Mouse (Mus musculus) limb, embryonic 10.5 days (tissue): Measurements from ENCODE around the gene Kcnk3. TPM values are rescaled to one million over a fixed set of nuclear protein-coding genes. Genes with fewer than 3 reads are reported as not detected.

Source experiments
- DNase-seq: peaks from one replicate; pipeline ENCODE4 v3.0.0-alpha.2; 2017; ENCODE audit warnings: low spot score
- H3K27ac ChIP-seq: fragments of 300-500 bp; sonication (generic); 2 replicates; pipeline ENCODE4 v1.5.1; 2016; ENCODE audit warnings: mild to moderate bottlenecking
- H3K27me3 ChIP-seq: fragments of 300-500 bp; sonication (generic); 2 replicates; pipeline ENCODE4 v1.6.1; 2016; ENCODE audit warnings: low read depth, mild to moderate bottlenecking; ENCODE audit not compliant: poor library complexity, severe bottlenecking
- H3K36me3 ChIP-seq: fragments of 300-500 bp; sonication (generic); 2 replicates; pipeline ENCODE4 v1.6.1; 2016; ENCODE audit warnings: mild to moderate bottlenecking, moderate library complexity
- H3K4me1 ChIP-seq: fragments of 300-500 bp; sonication (generic); 2 replicates; pipeline ENCODE4 v1.6.1; 2016
- H3K4me3 ChIP-seq: fragments of 300-500 bp; sonication (generic); 2 replicates; pipeline ENCODE4 v1.5.1; 2016; ENCODE audit warnings: mild to moderate bottlenecking, moderate library complexity
- H3K9me3 ChIP-seq: fragments of 300-500 bp; sonication (generic); replicated peaks from 2 replicates; pipeline ENCODE4 v1.6.1; 2016; ENCODE audit warnings: mild to moderate bottlenecking
- WGBS: fragments of 180-500 bp; shearing (Covaris S2); methylation state at CpG from one replicate; pipeline ENCODE4 v1.1.7; 2016; 5-methylcytosine and 5-hydroxymethylcytosine counted together
- polyA plus RNA-seq: library from polyadenylated mRNA; unstranded; fragments of >200 nt; fragmentation: Nextera tagmentation; extraction: Ambion mirVana; gene quantifications from 2 replicates; pipeline ENCODE4 v1.2.1, GENCODE M21; 2016

Gene Kcnk3
- polyA plus RNA-seq = 0.36 and 0.69 TPM in 2 replicates

DNA sequence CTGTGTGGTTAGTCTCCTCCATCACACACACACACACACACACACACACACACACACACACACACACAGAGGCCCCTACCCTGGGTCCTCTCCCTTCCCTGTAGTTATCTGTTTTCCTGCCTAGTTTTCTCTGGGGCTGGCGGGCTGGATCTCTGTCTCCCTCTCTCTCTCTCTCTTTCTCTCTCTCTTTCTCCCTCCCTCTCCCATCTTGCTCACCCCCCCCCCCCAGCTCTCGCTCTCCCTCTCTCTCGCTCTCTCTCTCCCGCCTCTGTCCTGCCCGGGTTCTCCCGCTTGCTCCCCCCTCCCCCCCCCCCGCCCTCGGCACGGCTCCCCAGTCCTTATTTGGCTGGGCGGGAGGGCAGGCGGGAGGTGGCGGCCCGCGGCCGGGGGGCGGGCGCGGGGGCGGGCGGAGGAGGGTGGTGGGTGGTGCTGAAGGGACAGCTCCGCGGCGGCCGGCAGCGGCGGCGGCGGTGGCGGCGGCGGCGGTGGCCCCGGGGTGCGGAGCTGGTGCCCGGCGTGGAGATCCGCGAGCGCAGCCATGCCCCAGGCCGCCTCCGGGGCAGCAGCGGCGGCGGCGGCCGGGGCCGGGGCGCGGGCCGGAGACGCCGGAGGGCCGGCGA lies at the start of gene Kcnk3:
Kcnk3 (plus strand) TSS at position 490 of the 620 bp plus-strand sequence.
- DNase-seq = peak; percentile 87
- Histone ChIP-seq H3K27ac (no peak within 1 kb of the TSS), H3K36me3 (no peaks in the 10 kb centered on the region), H3K27me3 (peaks cover 72% of the 10 kb centered on the region), H3K9me3 (no peaks in the 10 kb centered on the region), H3K4me1 (peaks cover 20% of the 10 kb centered on the region), H3K4me3 (peak within 1 kb of the TSS; percentile 55)
- 7% methylated on average over 38 of the region's 54 CpGs for WGBS

DNA sequence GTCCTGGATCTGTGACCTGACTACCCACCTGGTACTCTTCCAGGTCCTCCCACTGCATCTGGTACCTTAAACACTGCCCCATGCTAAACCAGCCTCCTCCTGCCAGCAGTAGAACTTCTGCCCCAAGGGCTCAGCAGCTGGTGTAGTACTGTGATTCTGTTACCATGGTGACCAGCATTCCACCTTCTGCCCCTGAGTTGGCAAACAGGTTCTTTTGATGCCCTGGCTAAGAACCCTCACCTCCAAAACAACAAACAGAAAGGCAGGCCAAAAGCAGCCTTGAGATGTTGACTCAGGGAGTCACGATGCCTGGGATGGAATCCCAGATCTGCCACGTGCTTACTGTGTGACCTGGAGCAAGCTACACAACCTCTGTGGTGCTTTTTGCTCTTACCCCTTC lies 42.3 kb upstream of the Kcnk3 start, which contains the start of gene Cib4:
Cib4 (minus strand) TSS at position 139 of the 400 bp plus-strand sequence.
- Histone ChIP-seq H3K9me3 (no peaks in the 10 kb centered on the region), H3K27ac (no peak within 1 kb of the TSS), H3K27me3 (no peaks in the 10 kb centered on the region), H3K4me3 (no peak within 1 kb of the TSS), H3K36me3 (no peaks in the 10 kb centered on the region), H3K4me1 (peaks cover 10% of the 10 kb centered on the region)
- 60% methylated on average over 2 of the region's 2 CpGs for whole genome bisulfite sequencing
- no peak for DNase-seq

DNA sequence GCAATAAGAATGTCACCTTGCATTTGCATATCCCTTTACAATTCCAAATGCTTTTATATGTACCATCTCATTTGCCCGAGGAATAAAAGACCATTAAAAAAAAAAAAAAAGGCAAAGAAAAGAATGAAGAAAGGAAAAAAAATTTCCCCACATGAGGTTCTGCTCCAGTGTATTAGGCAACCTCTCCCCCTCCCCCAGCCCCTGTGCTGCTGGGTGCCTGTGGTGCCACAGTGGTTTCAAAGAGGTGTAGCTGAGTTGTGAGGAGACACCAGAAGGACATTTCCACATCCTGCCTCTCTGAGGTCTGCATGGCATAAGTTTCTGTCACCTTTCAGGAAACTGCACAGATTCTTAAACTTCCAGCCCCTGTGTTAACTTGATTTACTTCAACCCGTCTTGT lies 39.3 kb upstream of the Kcnk3 start:
- peaks cover 14% of the 10 kb centered on the region for H3K4me1 ChIP-seq
- H3K4me3 ChIP-seq = no peak overlapping the region
- no peak for DNase-seq
- WGBS = 76% methylated on average over 2 of the region's 2 CpGs
- H3K27me3 ChIP-seq = no peaks in the 10 kb centered on the region
- H3K27ac ChIP-seq = no peak overlapping the region
- H3K9me3 ChIP-seq = no peaks in the 10 kb centered on the region
- no peaks in the 10 kb centered on the region for H3K36me3 ChIP-seq

DNA sequence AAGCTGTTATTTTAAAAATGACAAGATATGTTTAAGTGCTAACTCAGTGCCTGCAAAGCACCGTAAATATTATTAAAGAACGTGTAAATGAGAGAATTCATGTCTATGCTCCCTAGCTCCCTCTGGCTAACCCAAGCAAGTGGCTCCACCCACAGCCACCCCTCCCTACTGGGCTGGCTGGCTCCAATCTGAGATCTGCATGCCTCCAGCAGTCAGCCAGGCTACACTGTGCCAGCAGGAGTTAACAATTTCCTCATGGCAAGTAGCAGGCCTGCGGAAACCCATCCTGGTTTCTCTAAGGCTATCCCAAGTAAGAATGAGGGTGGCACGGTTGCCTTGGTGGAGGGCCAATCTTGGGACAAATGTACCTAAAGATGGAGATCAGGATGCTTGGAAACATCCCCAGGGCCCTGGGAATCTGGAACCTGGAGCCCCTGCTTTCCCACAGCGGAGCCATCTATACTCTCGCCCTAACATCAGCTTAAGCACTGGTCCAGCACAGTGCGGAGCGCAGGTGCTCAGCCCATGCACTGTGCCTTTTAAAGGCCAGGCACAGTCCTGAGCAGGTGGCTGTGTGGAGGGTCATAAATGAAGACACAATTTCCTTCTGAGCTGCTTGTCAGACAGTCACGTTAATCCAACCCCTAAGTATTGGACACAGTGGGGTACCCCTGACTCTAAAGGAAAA lies 37.5 kb upstream of the Kcnk3 start:
- Histone ChIP-seq H3K36me3 (no peaks in the 10 kb centered on the region), H3K9me3 (no peaks in the 10 kb centered on the region), H3K27me3 (no peaks in the 10 kb centered on the region), H3K4me3 (no peak overlapping the region), H3K27ac (no peak overlapping the region), H3K4me1 (peaks cover 14% of the 10 kb centered on the region)
- DNase-seq = no peak
- WGBS = 64% methylated on average over 9 of the region's 9 CpGs

DNA sequence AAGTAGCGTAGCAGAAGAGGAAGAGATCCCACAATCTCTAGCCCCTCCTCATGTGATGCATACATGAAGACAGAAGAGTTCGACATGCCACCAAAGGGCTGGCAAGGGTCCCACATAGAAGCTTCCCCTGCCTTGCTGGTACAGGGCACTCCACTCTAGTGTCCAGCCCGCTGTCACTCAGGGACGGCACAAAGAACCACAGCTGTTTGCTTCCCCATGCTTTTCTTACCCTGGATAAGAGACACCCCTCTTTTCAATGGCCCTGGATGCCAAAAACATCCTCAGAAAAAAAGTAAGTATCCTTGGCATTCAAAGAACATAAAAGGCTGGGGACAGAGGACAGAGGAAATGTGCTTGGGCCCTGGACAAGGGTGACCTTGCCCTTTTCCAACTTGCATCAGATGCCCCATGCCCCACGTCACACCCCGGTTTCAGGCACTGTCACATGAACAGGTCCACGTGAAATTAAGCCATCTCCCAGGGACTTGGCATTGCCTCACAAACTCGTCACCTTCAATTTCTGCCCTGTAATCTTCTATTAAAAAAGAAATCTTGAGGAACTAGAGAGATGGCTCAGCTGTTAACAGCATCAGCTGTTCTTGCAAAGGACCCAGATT lies 36.8 kb upstream of the Kcnk3 start:
- H3K9me3 ChIP-seq = no peaks in the 10 kb centered on the region
- H3K36me3 ChIP-seq = no peaks in the 10 kb centered on the region
- H3K4me3 ChIP-seq = no peak overlapping the region
- DNase-seq = no peak
- peaks cover 17% of the 10 kb centered on the region for H3K4me1 ChIP-seq
- H3K27me3 ChIP-seq = no peaks in the 10 kb centered on the region
- 90% methylated on average over 8 of the region's 8 CpGs for WGBS
- no peak overlapping the region for H3K27ac ChIP-seq

DNA sequence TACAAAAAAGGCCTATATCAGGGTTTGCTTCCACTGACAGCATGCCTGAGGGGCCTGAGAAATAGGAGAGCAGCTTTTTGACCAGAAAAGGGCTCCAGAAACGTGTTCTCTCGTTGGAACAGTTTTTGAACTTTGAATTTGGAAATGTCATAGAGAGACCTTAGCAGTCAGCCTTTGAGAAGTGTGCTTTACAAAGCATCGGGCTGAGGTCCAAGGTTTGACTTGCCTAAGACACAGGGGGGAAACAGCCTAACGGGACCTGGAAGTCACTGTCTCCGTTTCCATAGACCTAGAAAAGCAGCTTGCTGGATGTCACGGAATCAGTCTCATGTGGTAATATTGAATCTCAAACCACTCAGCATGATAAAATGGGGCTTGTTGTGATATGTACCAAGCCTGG lies 36.0 kb upstream of the Kcnk3 start:
- peaks cover 24% of the 10 kb centered on the region for H3K4me1 ChIP-seq
- no peaks in the 10 kb centered on the region for H3K9me3 ChIP-seq
- 95% methylated on average over 6 of the region's 6 CpGs for WGBS
- no peaks in the 10 kb centered on the region for H3K36me3 ChIP-seq
- no peak overlapping the region for H3K27ac ChIP-seq
- H3K27me3 ChIP-seq = no peaks in the 10 kb centered on the region
- H3K4me3 ChIP-seq = no peak overlapping the region
- no peak for DNase-seq

DNA sequence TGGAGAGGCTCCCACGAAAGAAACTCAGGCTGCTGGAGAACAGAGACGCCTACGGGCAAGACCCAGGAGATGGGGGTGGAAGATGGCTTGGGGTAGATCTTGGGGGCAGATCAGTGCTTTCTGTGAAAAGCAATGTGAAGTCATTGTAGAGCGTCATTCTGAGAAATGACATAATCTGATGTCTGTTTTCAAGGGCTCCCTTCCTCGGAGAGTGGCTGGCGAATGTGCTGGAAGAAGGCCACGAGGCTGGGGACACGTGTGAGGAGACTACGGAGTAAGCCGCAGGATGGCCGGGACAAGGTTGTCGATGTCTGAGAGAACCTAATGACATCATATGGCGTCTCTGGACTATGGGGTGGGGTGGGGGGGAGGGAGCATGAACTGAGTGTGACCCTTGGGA lies 34.0 kb upstream of the Kcnk3 start:
- no peaks in the 10 kb centered on the region for H3K27me3 ChIP-seq
- WGBS = 94% methylated on average over 13 of the region's 13 CpGs
- no peak overlapping the region for H3K4me3 ChIP-seq
- DNase-seq = no peak
- H3K27ac ChIP-seq = no peak overlapping the region
- no peaks in the 10 kb centered on the region for H3K36me3 ChIP-seq
- peaks cover 24% of the 10 kb centered on the region for H3K4me1 ChIP-seq
- no peaks in the 10 kb centered on the region for H3K9me3 ChIP-seq

DNA sequence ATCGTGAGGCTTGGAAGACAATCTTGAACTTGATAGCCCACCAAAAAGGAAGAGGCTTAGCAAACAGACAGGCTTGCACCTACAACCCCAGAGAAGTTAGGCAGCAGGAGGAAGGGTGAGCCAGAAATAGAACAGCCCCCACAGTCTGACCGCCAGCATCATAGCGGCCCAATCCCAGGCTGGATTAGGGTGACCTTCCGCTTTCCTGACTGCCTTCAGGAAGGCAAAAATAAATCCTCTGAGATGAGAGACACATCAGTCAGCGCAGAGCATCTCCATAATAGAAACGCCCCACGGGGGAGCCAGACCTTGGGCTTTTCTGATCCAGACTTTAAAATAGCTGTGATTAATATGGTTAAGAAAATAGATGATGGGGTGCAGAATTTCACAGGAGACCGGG lies 33.0 kb upstream of the Kcnk3 start:
- Histone ChIP-seq H3K27ac (no peak overlapping the region), H3K27me3 (no peaks in the 10 kb centered on the region), H3K9me3 (no peaks in the 10 kb centered on the region), H3K4me3 (no peak overlapping the region), H3K36me3 (no peaks in the 10 kb centered on the region), H3K4me1 (peaks cover 20% of the 10 kb centered on the region)
- 77% methylated on average over 8 of the region's 8 CpGs for WGBS
- DNase-seq = no peak

DNA sequence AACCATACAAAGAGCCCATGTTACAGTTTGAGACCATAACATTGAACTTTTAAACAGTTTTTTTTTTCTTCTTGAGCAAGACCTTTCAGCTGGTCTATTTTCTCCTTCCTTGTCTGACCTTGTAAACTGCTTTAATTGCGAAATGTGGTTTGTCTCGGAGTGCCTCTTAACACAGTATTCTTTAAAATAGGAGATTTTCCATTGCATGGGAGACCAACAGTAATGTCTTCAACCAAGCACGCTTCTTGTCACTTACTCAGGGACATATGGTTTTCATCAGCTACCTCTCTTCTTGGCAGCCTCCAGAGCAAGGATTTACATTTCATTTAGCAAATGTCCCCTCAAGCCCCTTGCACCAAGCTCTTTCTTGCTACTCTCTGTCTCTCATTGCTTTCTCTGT lies 31.7 kb upstream of the Kcnk3 start:
- DNase-seq = no peak
- no peak overlapping the region for H3K27ac ChIP-seq
- no peaks in the 10 kb centered on the region for H3K27me3 ChIP-seq

DNA sequence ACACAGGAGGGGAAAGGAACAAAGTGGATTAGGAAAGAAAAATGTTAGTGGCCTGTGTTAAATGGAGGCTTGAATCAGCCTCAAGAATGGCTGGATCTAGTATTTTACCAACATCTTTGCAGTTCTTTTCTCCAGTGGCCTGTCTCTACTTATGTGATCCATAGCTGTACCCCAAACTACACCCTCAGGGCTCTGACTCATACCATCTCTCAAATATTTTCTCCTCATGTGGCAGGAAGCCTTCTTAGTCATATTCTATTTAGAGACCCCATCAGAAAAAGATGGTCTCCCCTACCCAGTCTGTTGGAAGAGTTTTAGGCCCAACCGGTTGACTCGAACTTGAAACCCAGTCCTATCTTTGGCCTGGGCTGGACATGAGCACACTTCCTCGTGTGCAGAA lies 28.5 kb upstream of the Kcnk3 start:
- H3K36me3 ChIP-seq = no peaks in the 10 kb centered on the region
- no peak overlapping the region for H3K4me3 ChIP-seq
- H3K4me1 ChIP-seq = peaks cover 11% of the 10 kb centered on the region
- H3K27ac ChIP-seq = no peak overlapping the region
- no peaks in the 10 kb centered on the region for H3K9me3 ChIP-seq
- DNase-seq = no peak
- no peaks in the 10 kb centered on the region for H3K27me3 ChIP-seq
- 92% methylated on average over 3 of the region's 3 CpGs for WGBS

More for the DNA sequence above, 31.7 kb upstream of the Kcnk3 start:
- Histone ChIP-seq H3K4me1 (peaks cover 11% of the 10 kb centered on the region), H3K9me3 (no peaks in the 10 kb centered on the region), H3K36me3 (no peaks in the 10 kb centered on the region), H3K4me3 (no peak overlapping the region)
- 61% methylated on average over 3 of the region's 3 CpGs for WGBS

DNA sequence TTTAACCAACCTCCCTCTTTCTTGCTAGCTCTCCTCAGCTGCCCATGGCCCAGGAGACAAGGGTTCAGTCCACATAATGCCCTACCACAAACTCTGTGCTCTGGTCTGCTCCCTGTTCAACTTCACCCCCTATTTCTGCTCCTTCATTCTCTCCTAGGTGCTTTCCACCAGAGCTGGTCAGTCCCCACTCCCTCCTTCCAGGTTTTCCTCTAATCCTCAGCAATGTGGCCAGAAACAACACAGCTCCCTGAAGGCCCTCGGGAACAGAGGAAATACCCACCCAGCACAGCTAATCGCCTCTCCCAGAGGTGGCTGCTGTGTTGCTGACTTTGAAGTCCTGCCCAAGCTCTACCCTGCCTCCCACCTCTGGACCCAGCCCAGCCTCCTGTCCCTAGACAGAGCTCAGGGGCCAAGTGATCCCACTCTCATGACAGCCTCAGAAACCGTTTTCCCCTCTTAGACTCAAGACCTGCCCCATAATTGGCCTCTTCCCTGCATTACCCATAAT lies 27.9 kb upstream of the Kcnk3 start:
- Histone ChIP-seq H3K27ac (no peak overlapping the region), H3K9me3 (no peaks in the 10 kb centered on the region), H3K4me3 (no peak overlapping the region), H3K27me3 (no peaks in the 10 kb centered on the region), H3K36me3 (no peaks in the 10 kb centered on the region), H3K4me1 (peaks cover 11% of the 10 kb centered on the region)
- no peak for DNase-seq
- WGBS = 17% methylated on average over 3 of the region's 3 CpGs

DNA sequence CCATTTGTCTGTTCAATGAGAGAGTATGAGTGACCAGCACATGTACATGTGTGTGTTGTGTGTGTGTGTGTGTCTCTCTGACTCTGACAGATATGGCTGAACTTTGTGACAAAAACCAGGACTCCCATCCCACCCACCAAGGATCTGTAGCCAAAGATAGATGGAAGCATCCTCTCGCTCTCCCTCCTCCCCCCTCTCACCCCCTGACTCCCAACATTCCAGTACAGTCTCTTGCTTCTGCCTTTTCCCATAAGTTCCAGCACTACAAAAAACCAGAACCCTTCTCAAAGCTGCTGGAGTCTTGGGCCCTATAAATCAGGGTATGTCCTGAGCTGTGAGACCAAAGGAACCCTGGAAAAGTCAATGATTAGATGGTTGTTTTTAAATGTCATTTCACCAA lies 19.5 kb upstream of the Kcnk3 start:
- 59% methylated on average over 1 of the region's 1 CpGs for WGBS
- no peak for DNase-seq
- no peaks in the 10 kb centered on the region for H3K36me3 ChIP-seq
- H3K27me3 ChIP-seq = no peaks in the 10 kb centered on the region
- H3K4me1 ChIP-seq = no peaks in the 10 kb centered on the region
- H3K27ac ChIP-seq = no peak overlapping the region
- no peaks in the 10 kb centered on the region for H3K9me3 ChIP-seq
- H3K4me3 ChIP-seq = no peak overlapping the region

DNA sequence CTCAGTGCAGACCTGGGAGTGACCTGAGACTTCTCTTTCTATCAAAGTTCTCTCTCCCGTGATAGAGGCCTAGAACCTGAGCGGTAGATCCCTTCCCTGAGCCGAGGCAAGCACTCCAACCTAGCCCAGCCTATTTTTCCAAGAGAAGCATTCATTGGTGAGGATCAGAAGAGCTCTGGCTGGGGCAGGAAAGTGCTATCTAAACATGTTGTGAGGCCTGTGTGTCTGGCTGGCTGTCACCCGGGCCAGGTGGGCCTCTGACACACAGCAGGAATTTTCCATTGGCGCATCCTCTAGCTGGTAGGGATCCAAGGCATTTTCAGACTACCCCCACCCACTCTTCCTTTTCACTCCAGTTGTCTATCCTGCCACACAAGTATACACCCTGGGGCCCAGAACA lies 16.1 kb upstream of the Kcnk3 start:
- H3K36me3 ChIP-seq = no peaks in the 10 kb centered on the region
- H3K9me3 ChIP-seq = no peaks in the 10 kb centered on the region
- no peaks in the 10 kb centered on the region for H3K4me1 ChIP-seq
- H3K4me3 ChIP-seq = no peak overlapping the region
- 80% methylated on average over 5 of the region's 5 CpGs for WGBS
- H3K27me3 ChIP-seq = no peaks in the 10 kb centered on the region
- H3K27ac ChIP-seq = no peak overlapping the region
- DNase-seq = no peak
